Mouse (Mus musculus) embryonic facial prominence, embryonic 12.5 days (tissue): ENCODE data around the gene Retsat. TPM values are rescaled to one million over a fixed set of nuclear protein-coding genes. Genes with fewer than 3 reads are reported as not detected.
A peak's percentile ranks its signal among the peaks of the same experiment; 100 is the strongest.

Experiments used
- ATAC-seq: fragments of 200-750 bp; cut with Nextera tagmentation; 2 replicates; pipeline ENCODE4 v1.8.0; 2017; ENCODE audit not compliant: insufficient number of reproducible peaks, insufficient read depth, low FRiP score, low TSS enrichment
- H3K27ac ChIP-seq: fragments of 300-500 bp; sonication (generic); 2 replicates; pipeline ENCODE4 v1.5.1; 2016; ENCODE audit warnings: mild to moderate bottlenecking
- H3K27me3 ChIP-seq: fragments of 300-500 bp; sonication (generic); 2 replicates; pipeline ENCODE4 v1.6.1; 2016; ENCODE audit warnings: mild to moderate bottlenecking, moderate library complexity
- H3K36me3 ChIP-seq: fragments of 300-500 bp; sonication (generic); 2 replicates; pipeline ENCODE4 v1.6.1; 2016; ENCODE audit warnings: mild to moderate bottlenecking
- H3K4me1 ChIP-seq: fragments of 300-500 bp; sonication (generic); 2 replicates; pipeline ENCODE4 v1.6.1; 2016
- H3K4me2 ChIP-seq: fragments of 300-500 bp; sonication (generic); replicated peaks from 2 replicates; pipeline ENCODE4 v1.6.1; 2016; ENCODE audit warnings: mild to moderate bottlenecking, moderate library complexity
- H3K4me3 ChIP-seq: fragments of 300-500 bp; sonication (generic); 2 replicates; pipeline ENCODE4 v1.5.1; 2016; ENCODE audit warnings: mild to moderate bottlenecking
- H3K9ac ChIP-seq: fragments of 300-500 bp; sonication (generic); 2 replicates; pipeline ENCODE4 v1.6.1; 2016; ENCODE audit warnings: mild to moderate bottlenecking, moderate library complexity
- H3K9me3 ChIP-seq: fragments of 300-500 bp; sonication (generic); 2 replicates; pipeline ENCODE4 v1.6.1; 2016; ENCODE audit warnings: mild to moderate bottlenecking, moderate library complexity
- WGBS: fragments of 180-500 bp; shearing (Covaris S2); methylation state at CpG from one replicate; pipeline ENCODE4 v1.1.7; 2016; 5-methylcytosine and 5-hydroxymethylcytosine counted together
- polyA plus RNA-seq: library from polyadenylated mRNA; unstranded; fragments of >200 nt; fragmentation: Nextera tagmentation; extraction: Ambion mirVana; gene quantifications from 2 replicates; pipeline ENCODE4 v1.2.1, GENCODE M21; 2016

Gene Retsat
- polyA plus RNA-seq, 1 experiment from 2014 or later = 9.5 TPM

DNA sequence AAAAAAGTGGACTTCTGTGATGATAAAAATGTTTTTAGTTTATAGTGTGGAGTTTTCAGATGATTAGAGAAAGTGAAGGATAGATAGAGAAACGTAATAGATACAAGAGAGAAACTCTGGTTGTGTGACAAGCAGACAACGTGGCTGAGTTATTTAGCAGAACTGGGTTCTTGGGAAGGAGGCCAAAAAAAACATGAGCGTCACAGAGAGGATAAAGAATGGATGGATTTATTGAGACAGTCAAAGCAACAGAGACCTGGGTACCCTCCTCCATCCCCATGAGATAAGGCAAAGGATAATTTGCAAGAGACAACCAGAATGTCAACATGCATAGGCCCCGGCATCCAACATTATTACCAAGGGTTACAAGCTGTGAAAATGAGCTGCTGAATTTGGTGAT is 12.0 kb downstream of the Retsat start:
- Histone ChIP-seq H3K36me3 (peaks cover 57% of the 10 kb centered on the region), H3K4me3 (no peak overlapping the region), H3K9ac (no peak overlapping the region), H3K9me3 (no peaks in the 10 kb centered on the region), H3K4me1 (peaks cover 16% of the 10 kb centered on the region), H3K27me3 (no peaks in the 10 kb centered on the region), H3K27ac (no peak overlapping the region), H3K4me2 (no peak overlapping the region)
- ATAC-seq = no peak
- WGBS = 81% methylated on average over 4 of the region's 4 CpGs

DNA sequence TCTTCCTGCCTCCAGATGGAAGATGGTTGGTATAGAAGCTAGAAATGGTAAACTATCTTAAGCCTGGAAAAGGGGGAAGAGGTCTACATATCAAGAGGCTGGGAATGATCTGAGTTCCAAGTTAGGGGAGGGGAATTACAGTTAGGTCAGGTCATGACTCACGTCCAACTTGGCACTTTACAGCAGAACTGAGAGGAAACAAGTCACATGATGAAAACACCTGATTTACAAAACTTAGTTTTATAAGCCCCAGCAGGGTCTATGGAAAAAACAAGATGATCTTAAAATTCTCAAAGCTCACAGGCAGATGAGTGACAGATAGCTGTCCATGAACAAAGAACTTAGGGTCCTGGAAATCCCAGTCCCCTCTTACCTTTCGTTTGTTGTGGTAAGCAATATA is 16.9 kb downstream of the Retsat start:
- peak overlapping the region; percentile 89 for H3K4me2 ChIP-seq
- H3K27me3 ChIP-seq = no peaks in the 10 kb centered on the region
- peaks cover 24% of the 10 kb centered on the region for H3K36me3 ChIP-seq
- no peaks in the 10 kb centered on the region for H3K9me3 ChIP-seq
- H3K27ac ChIP-seq = no peak overlapping the region
- H3K9ac ChIP-seq = peak overlapping the region; percentile 74
- peaks cover 27% of the 10 kb centered on the region for H3K4me1 ChIP-seq
- ATAC-seq = no peak
- H3K4me3 ChIP-seq = peak overlapping the region; percentile 73
- 62% methylated on average over 2 of the region's 2 CpGs for WGBS

DNA sequence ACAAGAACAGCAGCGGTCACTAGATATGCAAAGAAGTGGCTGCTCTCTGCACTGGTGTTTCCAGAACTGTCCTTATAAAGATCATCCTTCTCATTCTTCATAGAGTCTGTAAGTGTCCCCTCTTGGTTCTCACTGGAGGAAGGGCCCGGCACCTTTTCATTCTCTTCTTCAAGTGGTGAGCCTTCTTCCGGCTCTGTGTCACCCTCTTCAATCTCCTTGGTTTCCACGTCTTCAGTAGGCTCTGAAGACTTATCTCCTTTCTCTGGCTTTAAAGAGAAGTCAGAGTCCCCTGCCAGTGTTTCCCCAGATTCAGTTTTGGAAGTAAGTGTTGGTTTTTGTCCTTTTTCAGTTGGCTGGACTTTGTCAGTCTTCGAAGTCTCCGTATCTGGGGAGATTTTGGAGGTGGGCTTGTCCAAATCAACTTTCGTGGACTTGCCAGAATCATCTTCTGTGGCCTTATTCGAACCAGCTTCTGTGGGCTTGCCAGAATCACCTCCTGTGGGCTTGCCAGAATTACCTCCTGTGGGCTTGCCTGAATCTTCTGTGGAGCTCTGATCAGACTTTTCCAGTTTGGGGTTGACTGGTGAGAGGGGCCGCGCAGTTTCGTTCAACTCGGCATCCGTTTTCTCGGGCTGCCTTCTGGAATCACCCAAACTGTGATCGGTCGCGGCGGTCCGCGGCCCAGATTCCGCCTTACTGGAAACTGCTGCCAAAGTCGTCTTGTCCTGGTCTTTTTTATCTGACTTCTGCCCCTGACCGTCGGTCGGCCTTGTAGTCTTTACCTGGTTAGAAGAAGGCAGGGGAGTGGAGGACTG is 17.5 kb downstream of the Retsat start:
- Histone ChIP-seq H3K4me1 (peaks cover 27% of the 10 kb centered on the region), H3K36me3 (peaks cover 21% of the 10 kb centered on the region), H3K4me2 (peak overlapping the region; percentile 89), H3K4me3 (peak overlapping the region; percentile 73), H3K9me3 (no peaks in the 10 kb centered on the region), H3K27ac (no peak overlapping the region), H3K9ac (peak overlapping the region; percentile 74), H3K27me3 (no peaks in the 10 kb centered on the region)
- no peak for ATAC-seq
- 28% methylated on average over 25 of the region's 25 CpGs for WGBS

DNA sequence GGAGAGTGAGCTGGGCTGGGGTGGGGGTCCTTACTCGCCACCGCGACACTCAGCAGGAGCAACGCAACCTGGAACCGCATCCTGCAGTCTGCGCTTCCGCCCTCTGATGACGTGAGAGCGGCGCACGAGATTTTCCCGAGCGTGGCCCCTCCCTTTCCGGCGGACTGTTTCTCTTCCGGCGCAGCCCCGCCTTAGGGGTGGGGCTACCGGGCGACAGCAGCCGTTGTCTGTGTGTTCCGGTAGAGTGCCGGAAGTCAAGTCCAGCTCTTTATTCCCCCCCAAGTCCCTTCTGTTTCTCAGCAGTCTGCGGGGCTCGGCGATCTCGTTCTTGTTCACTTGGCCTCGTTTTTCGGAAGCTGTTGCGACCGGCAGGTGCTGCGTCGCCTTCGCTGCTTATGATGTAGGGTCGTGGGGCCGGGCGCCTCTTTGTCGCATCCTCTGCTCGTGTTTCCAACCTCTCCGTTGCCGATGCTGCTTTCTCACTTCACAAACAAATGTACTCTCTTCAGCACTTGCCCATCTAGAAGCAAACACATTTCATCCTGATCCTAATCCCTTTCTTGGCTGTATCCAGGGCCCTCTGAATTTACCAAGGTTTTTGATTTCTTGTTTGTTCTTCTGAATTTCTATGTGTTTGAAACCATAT is 18.5 kb downstream of the Retsat start, which contains the start of gene Tgoln1:
TSS of gene Tgoln1 (minus strand) at position 358 of the 646 bp plus-strand sequence.
- Histone ChIP-seq H3K4me2 (peak within 1 kb of the TSS; percentile 89), H3K27ac (peak within 1 kb of the TSS; percentile 88), H3K9ac (peak within 1 kb of the TSS; percentile 74), H3K27me3 (no peaks in the 10 kb centered on the region), H3K4me1 (peaks cover 27% of the 10 kb centered on the region), H3K9me3 (no peaks in the 10 kb centered on the region), H3K36me3 (peaks cover 12% of the 10 kb centered on the region), H3K4me3 (peak within 1 kb of the TSS; percentile 73)
- under 1% methylated on average over 41 of the region's 41 CpGs for WGBS
- ATAC-seq = peak; percentile 92

DNA sequence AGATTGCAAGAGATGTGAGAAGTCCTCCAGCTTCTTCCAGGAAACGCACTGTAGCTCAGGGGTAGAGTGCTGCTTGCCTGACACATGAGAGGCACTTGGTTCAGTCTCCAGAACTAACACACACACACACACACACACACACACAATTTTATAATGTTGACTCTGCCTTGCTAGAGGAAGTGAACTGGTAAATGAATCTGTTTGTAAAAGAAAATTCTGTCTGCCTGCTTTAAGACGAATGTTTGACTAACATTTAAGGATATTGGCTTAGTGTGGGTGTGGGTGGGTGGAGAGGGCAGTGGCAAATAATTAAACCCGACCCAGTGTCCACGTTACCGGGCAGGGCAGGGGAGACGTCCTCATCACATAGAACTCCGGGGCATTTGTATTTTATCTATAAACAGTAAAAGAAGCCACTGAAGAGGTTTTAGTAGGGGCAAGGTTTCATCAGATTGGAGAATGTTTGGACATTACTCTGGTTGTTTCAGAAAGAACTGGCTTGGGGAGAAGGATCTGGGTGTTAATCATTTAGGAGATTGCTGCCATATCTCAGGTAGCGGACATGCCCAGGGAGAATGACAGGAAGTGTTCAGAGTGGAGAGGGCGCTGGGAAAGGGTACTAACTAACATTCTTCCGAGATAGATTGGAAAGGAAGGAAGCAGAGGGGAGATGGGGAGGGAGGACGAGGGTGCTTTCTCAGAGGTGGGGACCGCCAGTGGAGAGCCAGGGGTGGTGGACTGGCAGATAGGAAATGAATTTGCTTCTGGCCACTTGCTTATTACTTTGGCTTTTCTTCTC is 21.7 kb downstream of the Retsat start:
- Histone ChIP-seq H3K36me3 (peaks cover 5% of the 10 kb centered on the region; the same call in 1 of the 2 replicates), H3K9ac (no peak overlapping the region), H3K27me3 (no peaks in the 10 kb centered on the region), H3K4me3 (no peak overlapping the region), H3K4me1 (peaks cover 15% of the 10 kb centered on the region), H3K4me2 (no peak overlapping the region), H3K9me3 (no peaks in the 10 kb centered on the region), H3K27ac (no peak overlapping the region)
- no peak for ATAC-seq
- WGBS = 59% methylated on average over 12 of the region's 12 CpGs

DNA sequence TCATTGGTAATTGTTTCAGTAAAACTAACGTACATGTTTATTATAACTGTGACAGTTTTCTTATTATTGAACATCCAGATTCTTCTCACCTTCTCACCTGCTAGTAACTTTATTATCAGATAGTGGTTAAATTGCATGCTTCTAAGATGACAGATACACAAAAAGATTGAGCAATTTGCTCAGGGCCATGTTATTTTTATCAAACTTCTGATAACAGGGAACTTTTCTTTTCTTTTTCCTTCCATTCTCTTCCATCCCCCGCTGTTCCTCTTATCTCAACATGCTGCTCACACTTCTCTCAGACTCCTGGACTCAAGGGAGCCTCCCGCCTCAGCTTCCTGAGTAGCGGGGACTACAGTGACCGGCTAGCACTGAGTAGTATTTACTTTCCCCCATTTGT is 22.6 kb downstream of the Retsat start:
- H3K9me3 ChIP-seq = no peaks in the 10 kb centered on the region
- 78% methylated on average over 5 of the region's 5 CpGs for WGBS
- H3K36me3 ChIP-seq = peaks cover 11% of the 10 kb centered on the region
- H3K4me1 ChIP-seq = peaks cover 5% of the 10 kb centered on the region
- no peak overlapping the region for H3K4me2 ChIP-seq
- H3K27me3 ChIP-seq = no peaks in the 10 kb centered on the region
- no peak overlapping the region for H3K9ac ChIP-seq
- no peak for ATAC-seq
- no peak overlapping the region for H3K27ac ChIP-seq
- H3K4me3 ChIP-seq = no peak overlapping the region

DNA sequence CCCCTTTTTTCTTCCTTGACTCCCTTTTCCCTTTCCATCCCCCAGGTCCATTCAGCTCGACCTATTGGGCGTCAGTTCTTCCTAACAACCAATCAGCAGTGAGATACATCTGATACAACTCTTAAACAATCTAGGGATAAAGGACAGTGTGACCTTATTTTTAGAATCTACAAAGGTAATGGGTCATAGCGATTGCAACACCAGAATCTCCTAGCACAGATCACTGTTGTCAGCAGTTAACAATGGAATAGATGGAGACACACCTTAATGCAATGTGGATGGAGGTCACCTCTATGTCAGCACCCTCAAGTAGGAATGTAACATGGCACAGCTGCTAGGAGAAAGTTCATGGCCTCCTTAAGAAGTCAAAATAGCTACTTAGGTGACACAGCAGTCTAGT is 24.6 kb downstream of the Retsat start:
- ATAC-seq = no peak
- Histone ChIP-seq H3K27ac (no peak overlapping the region), H3K27me3 (no peaks in the 10 kb centered on the region), H3K4me1 (no peaks in the 10 kb centered on the region), H3K9me3 (no peaks in the 10 kb centered on the region), H3K4me3 (no peak overlapping the region), H3K36me3 (peaks cover 26% of the 10 kb centered on the region), H3K4me2 (no peak overlapping the region), H3K9ac (no peak overlapping the region)
- 39% methylated on average over 3 of the region's 3 CpGs for WGBS

DNA sequence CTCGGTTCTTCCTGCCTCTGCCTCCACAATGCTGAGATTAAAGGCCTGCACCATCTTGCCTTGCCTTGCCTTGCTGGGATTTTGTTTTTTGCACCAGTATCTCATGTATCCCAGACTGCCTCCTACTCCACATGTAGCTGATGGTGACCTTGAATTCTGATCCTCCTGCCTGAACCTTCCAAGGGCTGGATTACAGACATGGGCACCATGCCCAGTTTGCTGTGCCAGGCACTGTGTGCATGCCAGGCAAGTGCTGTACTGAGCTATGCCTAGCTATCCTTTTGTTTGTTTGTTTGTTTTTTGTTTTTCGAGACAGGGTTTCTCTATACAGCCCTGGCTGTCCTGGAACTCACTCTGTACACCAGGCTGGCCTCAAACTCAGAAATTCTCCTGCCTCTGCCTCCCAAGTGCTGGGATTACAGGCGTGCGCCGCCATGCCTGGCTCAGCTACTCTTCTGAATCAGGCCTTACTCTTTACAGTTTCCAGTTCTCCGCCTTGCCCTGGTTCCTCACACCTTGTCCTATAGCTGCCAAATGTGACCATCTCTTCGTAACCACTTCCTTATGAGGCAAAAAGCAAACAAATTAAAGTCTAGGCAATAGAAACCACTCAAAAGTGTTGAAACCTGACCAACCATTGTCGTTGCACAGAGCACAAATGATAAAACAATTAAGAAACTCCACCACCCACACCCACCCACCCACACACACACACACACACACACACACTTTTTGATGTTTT is 25.6 kb downstream of the Retsat start:
- no peak for ATAC-seq
- Histone ChIP-seq H3K4me1 (no peaks in the 10 kb centered on the region), H3K4me2 (no peak overlapping the region), H3K4me3 (no peak overlapping the region), H3K27me3 (no peaks in the 10 kb centered on the region), H3K36me3 (peaks cover 35% of the 10 kb centered on the region), H3K27ac (no peak overlapping the region), H3K9me3 (no peaks in the 10 kb centered on the region), H3K9ac (no peak overlapping the region)
- 91% methylated on average over 8 of the region's 8 CpGs for WGBS

DNA sequence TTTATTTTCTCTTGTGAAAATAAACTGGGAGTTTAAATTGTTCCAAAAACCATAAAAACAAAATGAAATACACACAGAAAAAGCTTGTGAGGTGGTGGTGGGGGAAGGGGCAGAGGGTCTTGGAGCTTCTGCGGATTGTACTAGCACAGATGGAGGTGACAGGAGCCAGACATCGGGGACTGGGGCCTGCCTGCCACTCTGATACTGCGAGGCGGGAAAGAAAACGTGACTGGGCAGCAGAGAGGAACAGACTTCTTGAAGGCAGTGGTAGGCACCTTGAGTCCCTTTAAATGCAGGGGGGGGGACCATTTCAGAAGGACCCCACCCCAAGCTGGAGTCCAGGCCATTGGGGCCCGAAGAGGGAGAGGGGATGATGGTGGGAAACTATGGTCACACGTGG is 28.1 kb downstream of the Retsat start:
- H3K9me3 ChIP-seq = no peaks in the 10 kb centered on the region
- peaks cover 61% of the 10 kb centered on the region for H3K36me3 ChIP-seq
- no peaks in the 10 kb centered on the region for H3K27me3 ChIP-seq

DNA sequence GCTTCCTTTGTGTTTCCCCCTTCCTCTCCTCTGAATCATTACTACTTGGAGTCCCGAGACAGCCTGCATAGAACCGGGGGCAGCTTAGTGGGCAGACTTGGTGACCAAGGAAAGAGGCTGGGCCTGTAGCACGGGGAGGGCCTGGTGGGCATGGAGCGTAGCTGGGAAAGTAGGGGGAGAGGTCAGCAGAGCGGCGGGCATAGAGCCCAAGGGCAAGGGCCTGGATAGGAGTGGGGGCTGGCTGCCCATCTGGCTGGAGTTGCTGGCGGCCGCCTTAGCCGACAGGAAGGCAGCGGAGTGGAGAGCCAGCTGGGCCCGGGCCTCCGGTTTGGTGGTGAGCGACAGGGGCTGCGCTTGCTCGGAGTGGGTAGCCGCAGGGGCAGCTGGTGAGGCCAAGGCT is 29.0 kb downstream of the Retsat start:
- no peak for ATAC-seq
- Histone ChIP-seq H3K27ac (no peak overlapping the region), H3K27me3 (no peaks in the 10 kb centered on the region), H3K36me3 (peaks cover 70% of the 10 kb centered on the region), H3K9ac (no peak overlapping the region), H3K9me3 (no peaks in the 10 kb centered on the region), H3K4me2 (no peak overlapping the region), H3K4me3 (no peak overlapping the region), H3K4me1 (no peaks in the 10 kb centered on the region)
- 92% methylated on average over 16 of the region's 16 CpGs for WGBS

More for the DNA sequence above, 28.1 kb downstream of the Retsat start:
- 90% methylated on average over 7 of the region's 7 CpGs for WGBS
- Histone ChIP-seq H3K9ac (no peak overlapping the region), H3K4me2 (no peak overlapping the region), H3K27ac (no peak overlapping the region), H3K4me3 (no peak overlapping the region), H3K4me1 (no peaks in the 10 kb centered on the region)
- ATAC-seq = no peak

DNA sequence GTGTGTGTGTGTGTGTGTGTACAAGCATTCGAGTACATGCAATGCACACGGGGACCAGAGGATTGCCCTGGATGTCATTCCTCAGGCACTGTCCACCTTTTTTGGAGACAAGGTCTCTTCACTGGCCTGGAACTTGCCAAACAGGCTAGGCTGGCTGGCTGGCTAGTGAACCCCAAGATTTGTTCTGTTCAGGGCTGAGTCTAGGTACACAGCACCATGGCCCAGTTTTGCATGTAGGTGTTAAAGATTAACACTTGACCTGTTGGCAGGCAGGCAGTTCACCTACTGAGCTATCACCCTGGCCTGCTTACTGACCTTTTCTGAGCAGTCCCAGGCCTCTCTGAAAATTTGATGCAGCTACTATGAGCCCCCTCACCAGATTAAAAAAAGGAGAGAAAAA is 32.1 kb downstream of the Retsat start:
- H3K27me3 ChIP-seq = no peaks in the 10 kb centered on the region
- H3K4me3 ChIP-seq = no peak overlapping the region
- peaks cover 73% of the 10 kb centered on the region for H3K36me3 ChIP-seq
- no peak for ATAC-seq
- no peak overlapping the region for H3K27ac ChIP-seq
- H3K4me2 ChIP-seq = no peak overlapping the region
- H3K9ac ChIP-seq = no peak overlapping the region
- no peaks in the 10 kb centered on the region for H3K9me3 ChIP-seq
- H3K4me1 ChIP-seq = no peaks in the 10 kb centered on the region
- 100% methylated on average over 2 of the region's 2 CpGs for WGBS
